Mouse (Mus musculus): ENCODE data around the gene Slco1a6. TPM values are rescaled to one million over a fixed set of nuclear protein-coding genes. Genes with fewer than 3 reads are reported as not detected.
A peak's percentile ranks its signal among the peaks of the same experiment; 100 is the strongest.
"Not testable (repeated sequence)": the region's sequence is repeated elsewhere in the genome, so short reads cannot be mapped to it uniquely, and the experiment has no call there.

Slco1a6 gene
- polyA plus RNA-seq (2014; fragmentation: Nextera tagmentation; extraction: Ambion mirVana), result 0.35 TPM in 1 of 2 replicates, not detected in the other

DNA sequence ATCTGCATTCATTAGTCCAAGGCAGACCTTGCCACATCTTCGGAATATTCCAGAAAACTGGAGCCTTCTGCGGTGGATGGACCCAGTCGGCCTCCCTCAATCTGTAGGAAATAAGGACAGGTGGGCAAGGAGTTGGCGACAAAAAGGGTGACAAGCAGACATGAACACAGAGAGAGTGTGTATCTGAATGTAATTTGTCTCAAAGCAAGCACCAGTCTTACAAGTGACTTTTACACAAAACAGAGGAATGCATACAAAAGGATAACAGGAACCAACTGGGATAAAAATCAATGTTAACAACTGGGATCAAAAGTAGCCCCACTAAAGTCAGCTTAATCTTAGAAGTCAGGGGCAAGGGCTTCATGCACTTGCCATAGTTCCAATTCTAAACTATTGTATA, at the start of gene Slco1a6:
Slco1a6 (minus strand) TSS at position 101 of the 400 bp plus-strand sequence.
- no peak within 1 kb of the TSS for H3K4me2 ChIP-seq (ENCODE audit: low read depth, low read length)
- no peaks in the 10 kb centered on the region for H3K9me3 ChIP-seq (ENCODE audit: control insufficient read depth, low read length)
- DNase-seq (ENCODE audit: low spot score) (no peak), ATAC-seq (ENCODE audit: low read depth) (no peak)
- no peaks in the 10 kb centered on the region for H3K27me3 ChIP-seq (replicated peaks; ENCODE audit: control insufficient read depth, insufficient read depth, low read length)
- no peak within 1 kb of the TSS for H3K9ac ChIP-seq (ENCODE audit: low read depth, low read length)
- H3K4me3 ChIP-seq (ENCODE audit: low read depth, low read length), result no peak within 1 kb of the TSS
- H3K4me1 ChIP-seq (ENCODE audit: control insufficient read depth, insufficient read depth, low read length), result no peaks in the 10 kb centered on the region
- H3K36me3 ChIP-seq (ENCODE audit: control insufficient read depth, insufficient read depth, low read length), result no peaks in the 10 kb centered on the region
- WGBS, result 91% methylated on average over 4 of the region's 4 CpGs
- no peak within 1 kb of the TSS for H3K27ac ChIP-seq (replicated peaks; ENCODE audit: low read depth, low read length)

DNA sequence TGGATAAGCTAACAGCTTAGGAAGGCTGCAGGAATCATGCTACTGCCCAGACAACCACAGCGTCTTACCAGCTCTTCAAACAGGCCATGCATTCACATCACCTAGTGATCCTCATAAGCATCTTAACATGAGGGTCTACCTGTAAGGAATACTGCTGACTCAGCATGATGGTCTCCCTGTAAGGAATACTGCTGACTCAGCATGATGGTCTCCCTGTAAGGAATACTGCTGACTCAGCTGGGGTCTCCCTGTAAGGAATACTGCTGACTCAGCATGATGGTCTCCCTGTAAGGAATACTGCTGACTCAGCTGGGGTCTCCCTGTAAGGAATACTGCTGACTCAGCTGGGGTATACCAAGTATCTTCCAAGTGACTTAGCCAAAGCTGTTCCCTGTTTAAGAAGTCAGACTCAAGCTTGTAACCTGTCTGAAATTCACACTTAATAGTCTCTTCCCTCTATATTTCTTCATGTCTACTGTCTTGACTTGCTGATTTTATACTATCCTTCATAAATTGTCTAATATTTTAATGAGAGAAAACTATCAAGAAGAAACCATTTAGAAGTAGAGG, 42.5 kb upstream of the Slco1a6 start:
- ATAC-seq (ENCODE audit: low read depth); H3K27ac ChIP-seq (replicated peaks; ENCODE audit: low read depth, low read length); H3K4me3 ChIP-seq (ENCODE audit: low read depth, low read length); H3K9me3 ChIP-seq (ENCODE audit: control insufficient read depth, low read length); H3K4me2 ChIP-seq (ENCODE audit: low read depth, low read length); H3K9ac ChIP-seq (ENCODE audit: low read depth, low read length); H3K36me3 ChIP-seq (ENCODE audit: control insufficient read depth, insufficient read depth, low read length); H3K4me1 ChIP-seq (ENCODE audit: control insufficient read depth, insufficient read depth, low read length); H3K27me3 ChIP-seq (replicated peaks; ENCODE audit: control insufficient read depth, insufficient read depth, low read length); DNase-seq (ENCODE audit: low spot score): not testable (repeated sequence)
- WGBS, result 89% methylated on average over 1 of the region's 1 CpGs

GRCm38 (mm10) chr6:142245065-142245464, 36.7 kb upstream of the Slco1a6 start:
- Histone ChIP-seq H3K27ac (replicated peaks; ENCODE audit: low read depth, low read length) (no peak overlapping the region), H3K27me3 (replicated peaks; ENCODE audit: control insufficient read depth, insufficient read depth, low read length) (no peaks in the 10 kb centered on the region), H3K36me3 (ENCODE audit: control insufficient read depth, insufficient read depth, low read length) (no peaks in the 10 kb centered on the region), H3K9ac (ENCODE audit: low read depth, low read length) (no peak overlapping the region), H3K9me3 (ENCODE audit: control insufficient read depth, low read length) (no peaks in the 10 kb centered on the region), H3K4me3 (ENCODE audit: low read depth, low read length) (no peak overlapping the region), H3K4me2 (ENCODE audit: low read depth, low read length) (no peak overlapping the region), H3K4me1 (ENCODE audit: control insufficient read depth, insufficient read depth, low read length) (no peaks in the 10 kb centered on the region)
- WGBS, result 84% methylated on average over 5 of the region's 5 CpGs
- ATAC-seq (ENCODE audit: low read depth), result no peak
- DNase-seq (ENCODE audit: low spot score), result no peak

GRCm38 (mm10) chr6:142239468-142239867, 31.1 kb upstream of the Slco1a6 start:
- H3K9me3 ChIP-seq (ENCODE audit: control insufficient read depth, low read length), result no peaks in the 10 kb centered on the region
- H3K9ac ChIP-seq (ENCODE audit: low read depth, low read length), result no peak overlapping the region
- no peak for ATAC-seq (ENCODE audit: low read depth)
- DNase-seq (ENCODE audit: low spot score), result no peak
- H3K27me3 ChIP-seq (replicated peaks; ENCODE audit: control insufficient read depth, insufficient read depth, low read length), result no peaks in the 10 kb centered on the region
- H3K4me3 ChIP-seq (ENCODE audit: low read depth, low read length), result no peak overlapping the region
- no peak overlapping the region for H3K27ac ChIP-seq (replicated peaks; ENCODE audit: low read depth, low read length)
- H3K4me2 ChIP-seq (ENCODE audit: low read depth, low read length), result no peak overlapping the region
- H3K36me3 ChIP-seq (ENCODE audit: control insufficient read depth, insufficient read depth, low read length), result no peaks in the 10 kb centered on the region
- WGBS, result 79% methylated on average over 1 of the region's 1 CpGs
- no peaks in the 10 kb centered on the region for H3K4me1 ChIP-seq (ENCODE audit: control insufficient read depth, insufficient read depth, low read length)

- no peak for DNase-seq (ENCODE audit: low spot score)
- H3K4me2 ChIP-seq (ENCODE audit: low read depth, low read length), result no peak overlapping the region
- no peak overlapping the region for H3K27ac ChIP-seq (replicated peaks; ENCODE audit: low read depth, low read length)
- H3K36me3 ChIP-seq (ENCODE audit: control insufficient read depth, insufficient read depth, low read length), result no peaks in the 10 kb centered on the region
- H3K4me1 ChIP-seq (ENCODE audit: control insufficient read depth, insufficient read depth, low read length), result no peaks in the 10 kb centered on the region
- H3K27me3 ChIP-seq (replicated peaks; ENCODE audit: control insufficient read depth, insufficient read depth, low read length), result no peaks in the 10 kb centered on the region
- no peak overlapping the region for H3K4me3 ChIP-seq (ENCODE audit: low read depth, low read length)
- ATAC-seq (ENCODE audit: low read depth), result no peak
- no peak overlapping the region for H3K9ac ChIP-seq (ENCODE audit: low read depth, low read length)
- H3K9me3 ChIP-seq (ENCODE audit: control insufficient read depth, low read length), result no peaks in the 10 kb centered on the region
These were observed 11.8 kb upstream of the Slco1a6 start for GRCm38 (mm10) chr6:142220138-142220537.

DNA sequence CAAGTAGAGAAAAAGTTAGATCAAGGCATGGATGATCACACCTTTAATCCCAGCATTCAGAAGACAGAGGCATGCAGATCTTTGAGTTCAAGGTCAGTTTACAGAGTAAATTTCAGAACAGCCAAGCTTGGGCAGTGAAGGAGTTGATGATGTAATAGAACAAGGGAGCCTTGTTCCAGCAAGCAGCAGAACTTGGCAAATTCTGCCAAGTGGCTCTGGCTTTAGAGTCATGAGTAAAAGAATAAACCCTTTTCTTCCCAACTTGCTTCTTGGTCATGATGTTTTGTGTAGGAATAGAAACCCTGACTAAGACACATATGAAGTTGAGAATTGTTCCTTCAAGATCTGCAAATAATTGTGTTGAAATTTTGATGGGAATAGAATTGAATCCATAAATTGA, 3.5 kb upstream of the Slco1a6 start:
- Histone ChIP-seq H3K9me3 (ENCODE audit: control insufficient read depth, low read length) (no peaks in the 10 kb centered on the region), H3K27ac (replicated peaks; ENCODE audit: low read depth, low read length) (no peak overlapping the region), H3K9ac (ENCODE audit: low read depth, low read length) (no peak overlapping the region), H3K36me3 (ENCODE audit: control insufficient read depth, insufficient read depth, low read length) (no peaks in the 10 kb centered on the region), H3K4me3 (ENCODE audit: low read depth, low read length) (no peak overlapping the region), H3K27me3 (replicated peaks; ENCODE audit: control insufficient read depth, insufficient read depth, low read length) (no peaks in the 10 kb centered on the region), H3K4me2 (ENCODE audit: low read depth, low read length) (no peak overlapping the region), H3K4me1 (ENCODE audit: control insufficient read depth, insufficient read depth, low read length) (no peaks in the 10 kb centered on the region)
- DNase-seq (ENCODE audit: low spot score) (peak; percentile 17), ATAC-seq (ENCODE audit: low read depth) (no peak)

DNA sequence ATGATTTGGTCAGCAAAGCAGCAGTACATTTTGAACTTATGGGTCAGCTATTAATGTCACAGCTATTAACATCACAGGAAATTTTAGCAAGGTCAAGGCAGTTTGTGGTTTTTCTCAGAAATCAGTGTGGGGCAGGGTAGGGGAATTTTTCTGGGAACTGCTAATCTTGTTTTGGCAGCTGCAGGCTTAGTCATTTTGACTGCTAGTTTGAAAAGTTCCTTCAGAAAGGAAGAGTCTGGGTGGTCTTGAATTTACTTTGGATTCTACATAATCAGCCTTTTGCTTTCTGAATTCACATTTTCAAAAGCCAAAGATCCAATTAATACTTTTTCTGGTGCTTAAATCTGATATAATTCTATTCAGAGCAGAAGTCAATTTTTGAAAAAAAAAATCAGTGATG, 1.4 kb upstream of the Slco1a6 start:
- Histone ChIP-seq H3K27me3 (replicated peaks; ENCODE audit: control insufficient read depth, insufficient read depth, low read length) (no peaks in the 10 kb centered on the region), H3K36me3 (ENCODE audit: control insufficient read depth, insufficient read depth, low read length) (no peaks in the 10 kb centered on the region), H3K4me1 (ENCODE audit: control insufficient read depth, insufficient read depth, low read length) (no peaks in the 10 kb centered on the region), H3K27ac (replicated peaks; ENCODE audit: low read depth, low read length) (no peak overlapping the region), H3K9me3 (ENCODE audit: control insufficient read depth, low read length) (no peaks in the 10 kb centered on the region), H3K4me2 (ENCODE audit: low read depth, low read length) (no peak overlapping the region), H3K9ac (ENCODE audit: low read depth, low read length) (no peak overlapping the region), H3K4me3 (ENCODE audit: low read depth, low read length) (no peak overlapping the region)
- DNase-seq (ENCODE audit: low spot score) (no peak), ATAC-seq (ENCODE audit: low read depth) (no peak)

GRCm38 (mm10) chr6:142200524-142200923, 7.8 kb downstream of the Slco1a6 start:
- DNase-seq (ENCODE audit: low spot score), result no peak
- Histone ChIP-seq H3K4me2 (ENCODE audit: low read depth, low read length) (no peak overlapping the region), H3K9me3 (ENCODE audit: control insufficient read depth, low read length) (no peaks in the 10 kb centered on the region), H3K9ac (ENCODE audit: low read depth, low read length) (no peak overlapping the region), H3K27ac (replicated peaks; ENCODE audit: low read depth, low read length) (no peak overlapping the region), H3K4me3 (ENCODE audit: low read depth, low read length) (no peak overlapping the region), H3K27me3 (replicated peaks; ENCODE audit: control insufficient read depth, insufficient read depth, low read length) (no peaks in the 10 kb centered on the region), H3K36me3 (ENCODE audit: control insufficient read depth, insufficient read depth, low read length) (no peaks in the 10 kb centered on the region), H3K4me1 (ENCODE audit: control insufficient read depth, insufficient read depth, low read length) (no peaks in the 10 kb centered on the region)
- ATAC-seq (ENCODE audit: low read depth), result no peak

GRCm38 (mm10) chr6:142194245-142194644, 14.1 kb downstream of the Slco1a6 start:
- Histone ChIP-seq H3K4me2 (ENCODE audit: low read depth, low read length) (no peak overlapping the region), H3K27ac (replicated peaks; ENCODE audit: low read depth, low read length) (no peak overlapping the region), H3K36me3 (ENCODE audit: control insufficient read depth, insufficient read depth, low read length) (no peaks in the 10 kb centered on the region), H3K9ac (ENCODE audit: low read depth, low read length) (no peak overlapping the region), H3K4me3 (ENCODE audit: low read depth, low read length) (no peak overlapping the region), H3K27me3 (replicated peaks; ENCODE audit: control insufficient read depth, insufficient read depth, low read length) (no peaks in the 10 kb centered on the region), H3K9me3 (ENCODE audit: control insufficient read depth, low read length) (no peaks in the 10 kb centered on the region), H3K4me1 (ENCODE audit: control insufficient read depth, insufficient read depth, low read length) (no peaks in the 10 kb centered on the region)
- DNase-seq (ENCODE audit: low spot score) (no peak), ATAC-seq (ENCODE audit: low read depth) (no peak)
- WGBS, result 83% methylated on average over 6 of the region's 8 CpGs
